Mouse (Mus musculus): ENCODE data around the gene Tjp2. TPM values are rescaled to one million over a fixed set of nuclear protein-coding genes. Genes with fewer than 3 reads are reported as not detected.
A peak's percentile ranks its signal among the peaks of the same experiment; 100 is the strongest.

Gene Tjp2
- polyA plus RNA-seq, 1 experiment from 2014 or later = 8.7 TPM

GRCm38 (mm10) chr19:24173608-24174523 lies 51.0 kb downstream of the Tjp2 start:
- no peaks in the 10 kb centered on the region for H3K9me3 ChIP-seq (replicated peaks)
- H3K4me1 ChIP-seq = peaks cover 19% of the 10 kb centered on the region
- peak; percentile 87 for ATAC-seq
- H3K9ac ChIP-seq = peak overlapping the region; percentile 71
- H3K4me2 ChIP-seq = peak overlapping the region; percentile 86
- H3K4me3 ChIP-seq = peak overlapping the region; percentile 67
- under 1% methylated on average over 92 of the region's 103 CpGs for WGBS (ENCODE audit: insufficient replicate concordance)
- H3K27me3 ChIP-seq (replicated peaks) = peaks cover 41% of the 10 kb centered on the region
- H3K27ac ChIP-seq = peak overlapping the region; percentile 56
- no peaks in the 10 kb centered on the region for H3K36me3 ChIP-seq

GRCm38 (mm10) chr19:24173020-24173419 lies 51.8 kb downstream of the Tjp2 start:
- peak overlapping the region; percentile 86 for H3K4me2 ChIP-seq
- H3K27me3 ChIP-seq (replicated peaks) = peaks cover 41% of the 10 kb centered on the region
- H3K9ac ChIP-seq = no peak overlapping the region
- H3K9me3 ChIP-seq (replicated peaks) = no peaks in the 10 kb centered on the region
- peaks cover 19% of the 10 kb centered on the region for H3K4me1 ChIP-seq
- no peak for ATAC-seq
- H3K4me3 ChIP-seq = peak overlapping the region; percentile 67
- H3K27ac ChIP-seq = no peak overlapping the region
- 45% methylated on average over 6 of the region's 6 CpGs for WGBS (ENCODE audit: insufficient replicate concordance)
- H3K36me3 ChIP-seq = no peaks in the 10 kb centered on the region

- no peaks in the 10 kb centered on the region for H3K36me3 ChIP-seq
- ATAC-seq = no peak
- no peak overlapping the region for H3K27ac ChIP-seq
- H3K4me3 ChIP-seq = no peak overlapping the region
- H3K9ac ChIP-seq = no peak overlapping the region
- peaks cover 30% of the 10 kb centered on the region for H3K4me1 ChIP-seq
- WGBS (ENCODE audit: insufficient replicate concordance) = 68% methylated on average over 10 of the region's 10 CpGs
- no peaks in the 10 kb centered on the region for H3K9me3 ChIP-seq (replicated peaks)
- H3K27me3 ChIP-seq (replicated peaks) = peaks cover 14% of the 10 kb centered on the region
- H3K4me2 ChIP-seq = no peak overlapping the region
These were observed 56.3 kb downstream of the Tjp2 start for GRCm38 (mm10) chr19:24168531-24168930.

- no peaks in the 10 kb centered on the region for H3K36me3 ChIP-seq
- H3K27ac ChIP-seq = 0 out of 2 replicates have a peak overlapping the region, but pooled peaks have one; percentile 15
- no peaks in the 10 kb centered on the region for H3K9me3 ChIP-seq (replicated peaks)
- H3K27me3 ChIP-seq (replicated peaks) = no peaks in the 10 kb centered on the region
- WGBS (ENCODE audit: insufficient replicate concordance) = 4% methylated on average over 17 of the region's 17 CpGs
- peak; percentile 72 for ATAC-seq
- H3K4me1 ChIP-seq = peaks cover 23% of the 10 kb centered on the region
- H3K4me3 ChIP-seq = peak overlapping the region; percentile 32
- H3K4me2 ChIP-seq = peak overlapping the region; percentile 61
- no peak overlapping the region; the same call in 1 of the 2 replicates for H3K9ac ChIP-seq
These were observed 58.2 kb downstream of the Tjp2 start for GRCm38 (mm10) chr19:24166516-24167091.

- H3K4me2 ChIP-seq = peak overlapping the region; percentile 19
- 18% methylated on average over 4 of the region's 4 CpGs for WGBS (ENCODE audit: insufficient replicate concordance)
- peaks cover 23% of the 10 kb centered on the region for H3K4me1 ChIP-seq
These were observed 60.9 kb downstream of the Tjp2 start for GRCm38 (mm10) chr19:24163974-24164373.

GRCm38 (mm10) chr19:24160460-24160859 lies 64.4 kb downstream of the Tjp2 start:
- Histone ChIP-seq H3K4me2 (no peak overlapping the region), H3K4me3 (no peak overlapping the region), H3K36me3 (no peaks in the 10 kb centered on the region), H3K27me3 (replicated peaks) (no peaks in the 10 kb centered on the region), H3K9me3 (replicated peaks) (no peaks in the 10 kb centered on the region), H3K27ac (no peak overlapping the region), H3K9ac (no peak overlapping the region), H3K4me1 (peaks cover 14% of the 10 kb centered on the region)
- 79% methylated on average over 8 of the region's 8 CpGs for WGBS (ENCODE audit: insufficient replicate concordance)
- no peak for ATAC-seq

More at GRCm38 (mm10) chr19:24163974-24164373, 60.9 kb downstream of the Tjp2 start:
- Histone ChIP-seq H3K27ac (peak overlapping the region; percentile 10; the same call in 1 of the 2 replicates), H3K9me3 (replicated peaks) (no peaks in the 10 kb centered on the region), H3K9ac (no peak overlapping the region), H3K36me3 (no peaks in the 10 kb centered on the region), H3K4me3 (no peak overlapping the region), H3K27me3 (replicated peaks) (no peaks in the 10 kb centered on the region)
- no peak for ATAC-seq

GRCm38 (mm10) chr19:24159751-24160150 lies 65.1 kb downstream of the Tjp2 start:
- Histone ChIP-seq H3K27ac (no peak overlapping the region), H3K4me3 (no peak overlapping the region), H3K9me3 (replicated peaks) (no peaks in the 10 kb centered on the region), H3K9ac (no peak overlapping the region), H3K4me2 (no peak overlapping the region), H3K27me3 (replicated peaks) (no peaks in the 10 kb centered on the region), H3K36me3 (no peaks in the 10 kb centered on the region), H3K4me1 (peaks cover 14% of the 10 kb centered on the region)
- WGBS (ENCODE audit: insufficient replicate concordance) = 67% methylated on average over 9 of the region's 9 CpGs
- ATAC-seq = no peak

- no peak for ATAC-seq
- Histone ChIP-seq H3K4me2 (no peak overlapping the region), H3K27ac (no peak overlapping the region), H3K9ac (no peak overlapping the region), H3K36me3 (no peaks in the 10 kb centered on the region), H3K27me3 (replicated peaks) (no peaks in the 10 kb centered on the region), H3K9me3 (replicated peaks) (no peaks in the 10 kb centered on the region), H3K4me3 (no peak overlapping the region), H3K4me1 (peaks cover 12% of the 10 kb centered on the region)
- 72% methylated on average over 9 of the region's 9 CpGs for WGBS (ENCODE audit: insufficient replicate concordance)
These were observed 65.5 kb downstream of the Tjp2 start for GRCm38 (mm10) chr19:24159334-24159733.

GRCm38 (mm10) chr19:24156067-24156455 lies 68.8 kb downstream of the Tjp2 start:
- H3K9me3 ChIP-seq (replicated peaks) = no peaks in the 10 kb centered on the region
- peak overlapping the region; percentile 43 for H3K27ac ChIP-seq

GRCm38 (mm10) chr19:24155395-24156066 lies 69.3 kb downstream of the Tjp2 start:
- peak overlapping the region; percentile 43; the same call in 1 of the 2 replicates for H3K27ac ChIP-seq
- H3K27me3 ChIP-seq (replicated peaks) = no peaks in the 10 kb centered on the region
- no peak overlapping the region for H3K4me3 ChIP-seq
- no peaks in the 10 kb centered on the region for H3K9me3 ChIP-seq (replicated peaks)
- H3K4me1 ChIP-seq = 0 out of 2 replicates have a peak, but pooled peaks cover 5% of the 10 kb centered on the region
- 63% methylated on average over 8 of the region's 8 CpGs for WGBS (ENCODE audit: insufficient replicate concordance)
- no peaks in the 10 kb centered on the region for H3K36me3 ChIP-seq
- H3K4me2 ChIP-seq = no peak overlapping the region
- ATAC-seq = no peak
- no peak overlapping the region for H3K9ac ChIP-seq

More at GRCm38 (mm10) chr19:24156067-24156455, 68.8 kb downstream of the Tjp2 start:
- Histone ChIP-seq H3K4me2 (no peak overlapping the region), H3K9ac (no peak overlapping the region), H3K36me3 (no peaks in the 10 kb centered on the region), H3K27me3 (replicated peaks) (no peaks in the 10 kb centered on the region), H3K4me1 (0 out of 2 replicates have a peak, but pooled peaks cover 5% of the 10 kb centered on the region), H3K4me3 (no peak overlapping the region)
- 51% methylated on average over 6 of the region's 6 CpGs for WGBS (ENCODE audit: insufficient replicate concordance)
- ATAC-seq = no peak

- Histone ChIP-seq H3K4me2 (no peak overlapping the region), H3K36me3 (peaks cover 2% of the 10 kb centered on the region; the same call in 1 of the 2 replicates), H3K9ac (no peak overlapping the region), H3K27me3 (replicated peaks) (no peaks in the 10 kb centered on the region), H3K27ac (no peak overlapping the region), H3K4me1 (0 out of 2 replicates have a peak, but pooled peaks cover 5% of the 10 kb centered on the region), H3K4me3 (no peak overlapping the region), H3K9me3 (replicated peaks) (no peaks in the 10 kb centered on the region)
- WGBS (ENCODE audit: insufficient replicate concordance) = 40% methylated on average over 9 of the region's 9 CpGs
- ATAC-seq = no peak
These were observed 71.4 kb downstream of the Tjp2 start for GRCm38 (mm10) chr19:24153266-24154023.

Measured in liver, embryonic 12.5 days (tissue).